Mouse (Mus musculus) G1E (cell line): ENCODE measurements around the gene Tigd2.

Experiments
- CTCF ChIP-seq: IDR thresholded peaks from 2 replicates; pipeline ENCODE4 v1.5.1; 2012; ENCODE audit warnings: low read depth, low read length, inconsistent platforms, mixed read lengths
- GATA1 ChIP-seq: IDR thresholded peaks from 2 replicates; pipeline ENCODE4 v1.6.1; 2012; ENCODE audit warnings: borderline replicate concordance, low read length, inconsistent platforms, mixed read lengths
- GATA2 ChIP-seq: IDR thresholded peaks from 2 replicates; pipeline ENCODE4 v1.6.1; 2012; ENCODE audit warnings: low read depth, low read length, inconsistent platforms, borderline replicate concordance
- TAL1 ChIP-seq: conservative IDR thresholded peaks from 2 replicates; pipeline ENCODE4 v1.6.1; 2012; ENCODE audit warnings: low read depth, low read length, inconsistent platforms, mixed read lengths

GRCm38 (mm10) chr6:59168939-59169338 is 39.7 kb upstream of the Tigd2 start:
- TF ChIP-seq CTCF, result no peak
- TF ChIP-seq GATA1, result no peak
- TF ChIP-seq TAL1, result no peak
- TF ChIP-seq GATA2, result no peak
